Mouse (Mus musculus) liver, adult 2 months (tissue): ENCODE measurements around the gene Slc38a3.

Experiments
- CTCF ChIP-seq: fragments of 200-500 bp; IDR thresholded peaks from 2 replicates; pipeline ENCODE4 v1.5.1; 2011; ENCODE audit warnings: low read depth, low read length, control low read depth
- POLR2A ChIP-seq: fragments of 200-500 bp; IDR thresholded peaks from 2 replicates; pipeline ENCODE4 v1.6.1; 2011; ENCODE audit warnings: low read length, control low read depth; ENCODE audit not compliant: insufficient read depth; ENCODE audit errors: extremely low read depth

DNA sequence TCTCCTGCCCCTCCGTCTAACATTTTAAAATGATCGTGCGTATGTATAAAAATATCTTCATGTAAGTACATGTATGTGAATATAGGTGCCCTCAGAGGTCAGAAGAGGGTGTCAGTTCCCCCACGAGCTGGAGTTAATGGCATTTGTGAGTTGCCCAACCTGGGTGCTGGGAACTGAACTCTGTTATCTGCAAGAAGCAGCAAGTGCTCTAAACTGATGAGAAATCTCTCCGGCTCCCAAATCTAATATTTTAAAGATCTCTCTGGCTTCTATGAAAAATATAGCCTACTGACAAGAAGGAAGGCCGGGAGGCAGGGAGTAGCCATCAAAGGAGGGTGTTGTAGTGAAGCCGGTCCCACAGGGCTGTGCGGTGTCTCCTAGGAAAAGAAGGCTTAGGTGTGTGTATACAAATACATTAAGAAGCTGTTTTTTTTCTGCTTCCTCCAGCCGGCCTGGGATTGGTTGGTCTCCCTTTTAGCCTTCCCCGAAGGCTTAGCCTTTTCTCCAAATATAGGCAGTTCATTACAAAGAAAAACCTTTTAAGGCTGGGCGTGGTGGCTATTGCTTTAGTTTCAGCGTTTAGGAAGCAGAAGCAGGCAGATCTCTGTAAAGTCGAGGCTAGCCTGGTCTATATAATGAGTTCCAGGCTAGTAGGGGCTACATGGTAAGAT is 25.7 kb downstream of the Slc38a3 start:
- TF ChIP-seq CTCF = no peak
- TF ChIP-seq POLR2A = no peak
